Mouse (Mus musculus): Measurements from ENCODE around the gene Slc22a12. TPM values are rescaled to one million over a fixed set of nuclear protein-coding genes. Genes with fewer than 3 reads are reported as not detected.

Gene Slc22a12
- polyA plus RNA-seq, 1 experiment = not detected

- TF ChIP-seq CTCF (IDR thresholded peaks at IDR 0.05; ENCODE audit: borderline replicate concordance, insufficient read depth, low read length) (no peak), POLR2A (IDR thresholded peaks at IDR 0.05; ENCODE audit: low read depth, low read length) (no peak)
These were observed 177 bp upstream of the Slc22a12 start for GRCm38 (mm10) chr19:6543035-6543383.

GRCm38 (mm10) chr19:6541521-6541920 is 1.3 kb downstream of the Slc22a12 start:
- Histone ChIP-seq H3K4me3 (ENCODE audit: insufficient read depth, low read length) (no peak overlapping the region), H3K4me1 (ENCODE audit: control insufficient read depth, insufficient read depth, low read length) (no peaks in the 10 kb centered on the region), H3K27ac (ENCODE audit: insufficient read depth, low read length) (no peak overlapping the region)
- no peak for TF ChIP-seq POLR2A (IDR thresholded peaks at IDR 0.05; ENCODE audit: low read depth, low read length)
- no peak for TF ChIP-seq CTCF (IDR thresholded peaks at IDR 0.05; ENCODE audit: borderline replicate concordance, insufficient read depth, low read length)

More at GRCm38 (mm10) chr19:6543035-6543383, 177 bp upstream of the Slc22a12 start:
- no peak overlapping the region for H3K4me3 ChIP-seq (ENCODE audit: insufficient read depth, low read length)
- no peak overlapping the region for H3K27ac ChIP-seq (ENCODE audit: insufficient read depth, low read length)
- no peaks in the 10 kb centered on the region for H3K4me1 ChIP-seq (ENCODE audit: control insufficient read depth, insufficient read depth, low read length)

DNA sequence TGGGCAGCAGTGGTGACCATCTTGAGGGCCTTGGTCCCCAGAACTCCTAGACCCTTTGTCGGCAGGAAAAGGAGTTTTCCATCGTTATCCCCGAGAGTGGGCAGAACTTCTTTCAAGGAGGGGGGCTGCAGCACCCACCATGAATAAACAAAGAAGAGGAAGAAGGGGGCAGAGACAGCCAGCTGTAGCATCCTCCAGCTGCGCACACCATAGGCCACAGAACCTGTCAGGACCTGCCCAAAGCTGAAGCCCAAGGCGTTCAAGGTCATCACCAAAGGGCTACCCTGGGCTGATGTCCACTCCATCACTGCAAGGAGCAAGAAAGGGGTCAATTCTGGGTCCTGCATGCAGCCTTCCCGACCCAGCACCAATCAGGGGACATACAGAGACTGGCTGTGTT is 2.6 kb downstream of the Slc22a12 start:
- no peaks in the 10 kb centered on the region for H3K4me1 ChIP-seq (ENCODE audit: control insufficient read depth, insufficient read depth, low read length)

GRCm38 (mm10) chr19:6539592-6539991 is 3.2 kb downstream of the Slc22a12 start:
- Histone ChIP-seq H3K4me3 (ENCODE audit: insufficient read depth, low read length) (no peak overlapping the region), H3K4me1 (ENCODE audit: control insufficient read depth, insufficient read depth, low read length) (no peaks in the 10 kb centered on the region), H3K27ac (ENCODE audit: insufficient read depth, low read length) (no peak overlapping the region)
- TF ChIP-seq POLR2A (IDR thresholded peaks at IDR 0.05; ENCODE audit: low read depth, low read length) = no peak
- no peak for TF ChIP-seq CTCF (IDR thresholded peaks at IDR 0.05; ENCODE audit: borderline replicate concordance, insufficient read depth, low read length)

More for the DNA sequence above, 2.6 kb downstream of the Slc22a12 start:
- Histone ChIP-seq H3K4me3 (ENCODE audit: insufficient read depth, low read length) (no peak overlapping the region), H3K27ac (ENCODE audit: insufficient read depth, low read length) (no peak overlapping the region)
- TF ChIP-seq POLR2A (IDR thresholded peaks at IDR 0.05; ENCODE audit: low read depth, low read length) (no peak), CTCF (IDR thresholded peaks at IDR 0.05; ENCODE audit: borderline replicate concordance, insufficient read depth, low read length) (no peak)

- no peak overlapping the region for H3K27ac ChIP-seq (ENCODE audit: insufficient read depth, low read length)
- H3K4me3 ChIP-seq (ENCODE audit: insufficient read depth, low read length) = no peak overlapping the region
- no peaks in the 10 kb centered on the region for H3K4me1 ChIP-seq (ENCODE audit: control insufficient read depth, insufficient read depth, low read length)
- TF ChIP-seq CTCF (IDR thresholded peaks at IDR 0.05; ENCODE audit: borderline replicate concordance, insufficient read depth, low read length) = no peak
- TF ChIP-seq POLR2A (IDR thresholded peaks at IDR 0.05; ENCODE audit: low read depth, low read length) = no peak
These were observed 4.3 kb downstream of the Slc22a12 start for GRCm38 (mm10) chr19:6538546-6538945.

- no peak for TF ChIP-seq POLR2A (IDR thresholded peaks at IDR 0.05; ENCODE audit: low read depth, low read length)
- TF ChIP-seq CTCF (IDR thresholded peaks at IDR 0.05; ENCODE audit: borderline replicate concordance, insufficient read depth, low read length) = no peak
These were observed 5.3 kb downstream of the Slc22a12 start for GRCm38 (mm10) chr19:6537526-6537925.

GRCm38 (mm10) chr19:6536696-6537095 is 6.1 kb downstream of the Slc22a12 start:
- TF ChIP-seq POLR2A (IDR thresholded peaks at IDR 0.05; ENCODE audit: low read depth, low read length) (no peak), CTCF (IDR thresholded peaks at IDR 0.05; ENCODE audit: borderline replicate concordance, insufficient read depth, low read length) (no peak)
- Histone ChIP-seq H3K27ac (ENCODE audit: insufficient read depth, low read length) (no peak overlapping the region), H3K4me3 (ENCODE audit: insufficient read depth, low read length) (no peak overlapping the region), H3K4me1 (ENCODE audit: control insufficient read depth, insufficient read depth, low read length) (no peaks in the 10 kb centered on the region)

More at GRCm38 (mm10) chr19:6537526-6537925, 5.3 kb downstream of the Slc22a12 start:
- no peak overlapping the region for H3K4me3 ChIP-seq (ENCODE audit: insufficient read depth, low read length)
- no peak overlapping the region for H3K27ac ChIP-seq (ENCODE audit: insufficient read depth, low read length)
- H3K4me1 ChIP-seq (ENCODE audit: control insufficient read depth, insufficient read depth, low read length) = no peaks in the 10 kb centered on the region

GRCm38 (mm10) chr19:6536201-6536600 is 6.6 kb downstream of the Slc22a12 start:
- Histone ChIP-seq H3K4me3 (ENCODE audit: insufficient read depth, low read length) (no peak overlapping the region), H3K4me1 (ENCODE audit: control insufficient read depth, insufficient read depth, low read length) (no peaks in the 10 kb centered on the region), H3K27ac (ENCODE audit: insufficient read depth, low read length) (no peak overlapping the region)
- no peak for TF ChIP-seq CTCF (IDR thresholded peaks at IDR 0.05; ENCODE audit: borderline replicate concordance, insufficient read depth, low read length)

DNA sequence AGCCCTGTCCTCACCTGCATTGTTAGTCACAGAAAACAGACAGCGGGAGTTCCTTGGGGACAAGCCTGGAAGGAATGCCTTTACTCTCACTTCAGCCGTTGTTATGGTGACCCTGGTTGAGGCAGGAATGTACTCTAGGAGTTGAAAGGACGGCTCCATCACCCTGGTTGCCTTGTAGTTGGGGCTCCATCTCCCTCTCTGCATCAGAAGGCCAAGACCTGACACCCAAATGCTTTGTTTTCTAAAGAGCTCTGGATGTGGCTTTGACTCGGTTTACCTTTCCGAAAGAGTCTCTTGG is 8.8 kb downstream of the Slc22a12 start:
- TF ChIP-seq CTCF (IDR thresholded peaks at IDR 0.05; ENCODE audit: borderline replicate concordance, insufficient read depth, low read length) (no peak), POLR2A (IDR thresholded peaks at IDR 0.05; ENCODE audit: low read depth, low read length) (no peak)
- H3K27ac ChIP-seq (ENCODE audit: insufficient read depth, low read length) = no peak overlapping the region
- no peak overlapping the region for H3K4me3 ChIP-seq (ENCODE audit: insufficient read depth, low read length)
- no peaks in the 10 kb centered on the region for H3K4me1 ChIP-seq (ENCODE audit: control insufficient read depth, insufficient read depth, low read length)

GRCm38 (mm10) chr19:6533290-6534117 is 9.3 kb downstream of the Slc22a12 start:
- no peak for TF ChIP-seq CTCF (IDR thresholded peaks at IDR 0.05; ENCODE audit: borderline replicate concordance, insufficient read depth, low read length)
- TF ChIP-seq POLR2A (IDR thresholded peaks at IDR 0.05; ENCODE audit: low read depth, low read length) = no peak
- Histone ChIP-seq H3K4me3 (ENCODE audit: insufficient read depth, low read length) (no peak overlapping the region), H3K27ac (ENCODE audit: insufficient read depth, low read length) (no peak overlapping the region), H3K4me1 (ENCODE audit: control insufficient read depth, insufficient read depth, low read length) (no peaks in the 10 kb centered on the region)

All from embryonic fibroblast, embryonic 13.5 days (primary cell).